1 mouse cellular context compared by ENCODE assay signal in genomic region chr8:56684352-56684751, GRCm38 (mm10).
TF ChIP-seq lines count a peak whose summit lies in the region.

No protein-coding gene starts in this region.

TF ChIP-seq in CH12.LX, 34 proteins besides CTCF, POLR2A, EP300 and RAD21 (continued from another document):
- TF ChIP-seq HCFC1 (IDR thresholded peaks at IDR 0.05; ENCODE audit: low read depth, low read length) (no peak), SMC3 (IDR thresholded peaks at IDR 0.05; ENCODE audit: low read depth, low read length) (no peak), MAFK (IDR thresholded peaks at IDR 0.05; ENCODE audit: insufficient replicate concordance, low read length) (peak; percentile 48; the same call in 1 of the 2 replicates), CHD2 (IDR thresholded peaks at IDR 0.05; ENCODE audit: low read length) (no peak), MXI1 (IDR thresholded peaks at IDR 0.05; ENCODE audit: low read depth, low read length) (no peak), GABPA (IDR thresholded peaks at IDR 0.05; ENCODE audit: insufficient replicate concordance, low read depth, low read length) (no peak), ELF1 (IDR thresholded peaks at IDR 0.05; ENCODE audit: low read depth, low read length) (no peak), UBTF (IDR thresholded peaks at IDR 0.05; ENCODE audit: low read depth, low read length) (no peak), RCOR1 (conservative IDR thresholded peaks at IDR 0.05; ENCODE audit: low read depth, low read length) (no peak), E2F4 (IDR thresholded peaks at IDR 0.05; ENCODE audit: insufficient replicate concordance, low read depth, low read length) (no peak), ZKSCAN1 (IDR thresholded peaks at IDR 0.05; ENCODE audit: borderline replicate concordance, low read depth, low read length) (no peak), CHD1 (IDR thresholded peaks at IDR 0.05; ENCODE audit: low read depth, low read length) (no peak), NRF1 (IDR thresholded peaks at IDR 0.05; ENCODE audit: low read depth, low read length) (no peak), ZMIZ1 (IDR thresholded peaks at IDR 0.05; ENCODE audit: low read depth, low read length) (no peak), JUN (IDR thresholded peaks at IDR 0.05; ENCODE audit: insufficient read depth, low read depth, low read length) (no peak), MAZ (IDR thresholded peaks at IDR 0.05; ENCODE audit: low read depth, low read length) (no peak), JUND (conservative IDR thresholded peaks at IDR 0.05; ENCODE audit: low read depth, low read length) (peak; percentile 55; the same call in 1 of the 2 replicates), PAX5 (IDR thresholded peaks at IDR 0.05; ENCODE audit: low read length) (no peak)
